Mouse (Mus musculus) heart, postnatal 36 days (tissue): ENCODE results near the gene Prkab2. TPM values are rescaled to one million over a fixed set of nuclear protein-coding genes. Genes with fewer than 3 reads are reported as not detected.

Source experiments
- DNase-seq, 2 experiments: peaks; one replicate each; pipeline ENCODE4 v3.0.0; 2021 to 2022
- intact Hi-C: fragments of 180-260 bp; cut with DNase I; formaldehyde crosslinking; loops from one replicate; pipeline ENCODE4 v1.15.1; 2025
- microRNA-seq, 2 experiments: library from miRNA; unstranded; fragments of <30 nt; microRNA quantifications; one replicate each; pipeline ENCODE4 v1.2.0; 2021; ENCODE audit warnings: borderline number of aligned reads in 2 of 2
- total RNA-seq, 2 experiments: library from RNA; stranded (reverse); gene quantifications; 2 replicates each; pipeline ENCODE4 v1.2.3; 2021

The Prkab2 gene
- total RNA-seq, 2 experiments from 2014 or later: 22.4 to 29.2 TPM

DNA sequence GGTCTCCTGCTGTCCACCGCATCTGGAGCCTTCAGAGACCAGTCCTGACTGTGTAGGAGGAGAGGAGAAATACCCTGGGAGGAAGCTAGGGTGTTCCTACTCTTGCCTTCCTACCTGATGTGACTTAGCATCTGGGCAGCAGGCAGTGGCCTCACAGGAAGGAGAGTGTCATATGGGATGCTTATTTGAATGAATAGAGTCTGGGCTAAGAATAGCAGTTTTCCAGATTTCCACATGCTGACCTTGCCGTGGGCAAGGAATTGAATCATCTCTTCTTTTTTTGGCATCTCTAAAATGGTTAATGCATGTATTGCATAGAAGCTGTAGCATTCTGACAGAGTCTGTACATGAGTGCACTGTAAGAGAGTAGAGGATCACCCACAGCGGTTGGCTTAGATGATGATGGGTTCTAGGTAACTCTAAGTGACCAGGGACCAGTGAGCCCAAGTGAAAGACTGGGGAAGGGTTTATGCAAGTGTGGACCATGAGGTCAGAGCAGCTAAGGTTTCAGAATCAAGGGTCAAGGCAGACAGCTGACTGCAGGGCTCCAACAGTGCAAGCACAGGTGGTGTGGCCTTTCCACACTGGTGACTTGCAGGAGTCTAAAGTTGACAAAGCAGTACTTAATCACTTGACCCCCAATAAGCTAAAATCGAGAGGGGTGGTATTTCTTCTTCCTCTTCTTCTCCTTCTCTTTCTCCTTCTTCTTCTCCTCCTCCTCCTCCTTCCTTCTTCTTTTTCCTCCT lies 28.6 kb downstream of the Prkab2 start:
- intact Hi-C loops: no loop called here
- no peak for DNase-seq

DNA sequence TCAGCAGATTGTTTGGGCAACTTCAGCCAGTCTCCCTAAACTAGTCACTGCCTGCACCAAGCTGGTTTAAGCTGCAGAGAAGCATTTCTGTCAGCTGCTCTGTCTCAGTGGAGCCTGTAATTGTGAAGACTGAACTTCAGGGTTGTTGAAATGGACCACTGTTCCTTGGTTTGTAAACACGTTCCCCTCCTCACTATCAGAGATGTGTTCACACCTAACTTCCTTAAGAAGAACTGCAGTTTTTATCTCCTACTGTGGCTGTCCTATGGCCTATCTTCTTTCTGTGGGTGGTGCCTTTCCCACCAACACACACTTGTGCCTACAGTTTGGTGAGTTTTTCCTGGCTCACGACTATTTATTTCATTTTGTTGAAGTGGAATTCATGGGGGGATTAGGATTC lies 31.3 kb downstream of the Prkab2 start:
- DNase-seq: no peak
- intact Hi-C loops: no loop called here

DNA sequence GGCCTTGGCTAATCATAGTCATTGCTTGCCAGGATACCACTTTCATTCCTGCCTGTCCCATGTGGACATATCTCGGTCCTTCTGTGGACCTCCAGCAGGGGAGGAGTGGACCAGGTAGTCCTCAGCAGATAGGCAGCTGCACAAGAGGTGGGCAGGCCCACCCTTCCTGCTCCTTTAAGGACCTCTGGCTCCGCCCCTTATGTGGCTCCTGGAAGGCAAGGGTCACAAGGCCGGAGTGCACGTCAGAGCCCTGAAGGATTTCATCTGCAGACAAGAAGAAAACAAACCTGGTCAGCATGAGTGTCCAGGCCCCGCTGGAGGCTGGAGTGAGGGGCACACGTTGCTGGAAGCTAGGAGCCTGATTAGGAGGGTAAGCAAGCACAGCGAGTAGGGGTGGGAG lies 32.6 kb downstream of the Prkab2 start:
- no peak for DNase-seq
- intact Hi-C loops: no loop called here

DNA sequence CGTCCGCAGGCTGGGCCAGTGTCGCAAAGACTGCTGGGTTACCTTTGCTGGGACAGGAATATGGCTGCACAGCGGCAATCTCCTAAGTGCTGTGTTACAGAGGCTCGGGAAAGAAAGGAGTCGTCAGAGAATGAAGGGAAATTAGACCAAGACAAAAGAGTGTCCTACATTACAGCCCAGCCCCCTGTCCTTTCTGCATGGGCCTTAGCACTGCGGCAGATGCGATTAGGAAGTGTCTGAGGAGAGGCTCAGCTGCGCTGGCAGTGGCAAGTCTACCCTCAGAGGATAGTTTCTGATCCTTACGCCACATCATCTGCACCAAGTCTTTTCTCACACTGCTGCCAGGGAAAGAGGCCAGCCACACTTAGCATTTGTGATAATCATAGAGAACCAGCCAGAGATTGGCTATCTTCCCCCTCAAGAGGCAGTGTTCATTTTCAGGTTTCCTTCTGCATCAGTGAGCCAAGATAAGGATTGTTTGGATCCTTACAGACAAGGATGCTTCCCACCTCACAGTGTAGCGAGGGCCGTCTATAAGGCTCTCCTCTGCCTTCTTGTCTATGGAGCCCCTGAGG lies 33.5 kb downstream of the Prkab2 start:
- intact Hi-C loops: no loop called here
- DNase-seq: no peak

DNA sequence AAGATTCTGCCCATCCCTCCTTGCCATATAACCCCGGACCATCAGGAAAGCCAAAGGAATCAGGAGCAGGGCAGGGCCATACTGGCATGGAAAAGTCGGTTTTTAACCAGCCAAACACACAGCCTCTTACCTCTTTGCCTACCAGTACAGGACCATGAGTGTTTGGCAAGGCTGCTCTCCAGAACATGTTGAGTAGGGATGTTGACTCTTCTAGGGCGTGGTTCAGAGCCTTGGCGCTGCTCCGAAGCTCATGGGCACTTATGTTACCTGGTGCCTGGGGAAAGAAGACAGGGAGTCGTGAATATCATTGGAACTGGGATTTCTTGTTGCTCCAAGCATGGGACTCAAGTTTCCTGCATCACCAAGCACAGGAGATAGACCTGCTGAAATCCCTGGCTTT lies 35.8 kb downstream of the Prkab2 start:
- intact Hi-C loops: no loop called here
- no peak for DNase-seq

DNA sequence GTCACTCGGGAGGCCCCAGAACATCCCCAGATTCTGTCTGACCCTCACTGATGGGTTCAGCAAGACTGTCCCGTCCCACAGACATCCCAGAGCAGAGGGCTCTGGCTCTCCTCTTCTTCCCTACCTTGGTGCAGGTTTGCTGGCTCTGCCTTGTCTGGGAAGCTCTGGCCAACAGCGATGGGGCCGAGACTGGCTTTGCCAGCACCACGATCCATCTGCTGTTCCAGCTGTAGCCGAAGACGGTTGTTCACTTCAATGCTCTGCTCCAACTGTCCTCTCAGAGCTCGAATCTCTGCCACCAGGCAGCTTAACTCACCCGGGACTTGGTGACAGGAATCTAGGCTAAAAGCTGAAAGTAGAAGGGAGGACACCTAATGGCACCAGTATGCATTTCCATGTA lies 38.9 kb downstream of the Prkab2 start:
- intact Hi-C loops: no loop called here
- no peak for DNase-seq

DNA sequence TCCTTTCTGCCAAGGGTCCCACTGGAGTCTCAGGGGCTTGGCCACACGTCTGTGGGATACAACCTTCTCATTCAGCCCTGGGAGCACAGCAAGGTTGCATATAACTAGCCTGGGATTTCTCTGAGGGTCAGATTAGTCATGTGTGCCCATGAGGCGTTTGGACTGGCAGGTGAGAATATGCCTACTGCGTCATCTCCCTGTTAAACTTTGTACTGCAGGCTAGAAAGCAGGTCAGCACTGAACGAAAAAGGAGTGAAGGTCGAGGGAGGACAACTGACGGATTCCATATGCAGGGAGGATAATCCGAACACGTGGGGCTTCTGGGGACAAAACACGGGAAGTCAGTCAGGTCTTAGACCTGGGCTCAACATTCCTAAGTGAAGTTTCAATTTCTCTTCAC lies 39.3 kb downstream of the Prkab2 start:
- DNase-seq: no peak
- intact Hi-C loops: no loop called here

DNA sequence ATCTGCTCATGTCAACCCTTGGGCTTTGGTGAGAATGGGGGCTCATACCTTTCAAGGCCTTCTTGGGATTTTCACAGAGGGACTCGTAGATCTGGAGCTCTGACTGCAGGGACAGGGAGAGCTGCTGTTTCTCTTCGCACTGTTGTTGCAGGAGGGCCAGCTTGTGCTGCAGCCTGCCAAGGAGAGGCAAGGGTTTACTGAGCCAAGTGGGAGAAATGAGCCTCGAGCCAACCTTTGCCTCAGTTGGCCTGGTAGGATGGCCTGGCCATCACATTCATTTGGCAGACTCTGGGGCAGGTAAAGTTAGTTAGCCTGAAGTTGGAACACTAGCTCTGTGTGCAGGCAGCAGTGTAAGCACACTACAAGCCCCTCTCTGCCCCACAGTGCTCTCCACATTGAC lies 41.1 kb downstream of the Prkab2 start:
- DNase-seq: no peak
- intact Hi-C loops: no loop called here

DNA sequence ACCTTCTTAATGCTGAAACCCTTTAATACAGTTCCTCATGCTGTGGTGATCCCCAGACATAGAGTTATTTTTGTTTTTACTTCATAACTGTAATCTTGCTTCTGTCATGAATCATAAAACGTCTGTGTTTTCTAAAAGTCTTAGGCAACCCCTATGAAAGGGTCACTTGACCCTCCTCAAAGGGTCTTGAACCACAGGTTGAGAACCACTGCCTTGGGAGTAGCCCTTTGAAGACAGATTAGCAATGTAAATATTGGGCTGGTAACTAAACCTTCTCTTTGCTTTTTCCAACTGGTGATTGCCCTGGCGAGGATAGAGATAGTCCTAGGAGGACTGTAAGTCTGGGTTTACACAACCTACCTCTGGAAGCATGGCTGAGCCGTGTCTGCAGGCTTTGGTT lies 43.2 kb downstream of the Prkab2 start:
- no peak for DNase-seq
- intact Hi-C loops: no loop called here

DNA sequence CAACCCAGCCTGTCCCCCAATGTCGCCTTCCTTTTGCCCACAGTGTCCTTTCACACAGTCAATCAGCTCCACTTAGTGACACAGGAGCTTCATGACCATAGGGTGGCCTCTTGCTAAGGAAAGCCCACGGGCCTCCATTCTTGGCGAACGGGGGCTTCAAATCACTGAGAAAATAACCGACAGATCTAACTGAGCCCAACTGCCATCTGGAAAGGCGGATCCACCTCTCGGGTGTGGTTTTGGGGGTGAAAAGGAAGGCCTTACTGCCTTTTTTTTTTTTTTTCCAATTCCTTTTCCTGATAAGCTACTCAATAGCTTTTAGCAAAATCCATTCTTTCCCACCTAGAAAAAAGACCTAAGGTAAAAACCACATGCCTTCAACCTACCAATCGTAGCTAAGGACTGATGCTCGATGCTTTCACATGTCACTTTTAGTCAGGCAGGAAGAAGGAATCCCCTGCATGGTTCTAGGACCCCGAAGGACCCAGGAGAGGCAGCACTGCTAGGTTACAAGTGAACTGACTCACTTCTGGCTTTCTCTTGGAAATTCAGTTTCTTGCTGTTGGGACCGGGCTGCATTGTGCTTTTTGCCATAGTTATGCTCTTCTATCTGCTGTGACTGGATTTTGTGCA lies 44.6 kb downstream of the Prkab2 start:
- intact Hi-C loops: no loop called here
- no peak for DNase-seq

DNA sequence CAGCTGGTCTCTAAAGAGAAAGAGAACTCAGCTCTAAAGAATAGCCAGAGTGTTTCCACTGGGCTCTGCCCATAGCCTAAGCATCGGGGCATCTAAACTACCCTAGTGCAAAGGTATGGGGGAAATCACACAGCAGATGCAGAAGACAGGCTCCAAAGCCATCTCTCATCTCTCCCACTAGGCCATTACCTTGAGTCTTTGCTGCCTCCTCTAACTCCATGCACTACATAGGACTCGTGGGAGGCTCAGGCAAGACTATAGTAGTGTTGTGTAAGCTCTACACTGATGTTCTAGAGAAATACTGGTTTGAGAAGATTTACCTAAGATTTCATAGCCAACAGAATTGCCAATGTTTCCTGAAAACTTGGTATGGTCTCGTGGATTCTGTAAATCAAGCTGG lies 47.5 kb downstream of the Prkab2 start:
- intact Hi-C loops: no loop called here
- no peak for DNase-seq

DNA sequence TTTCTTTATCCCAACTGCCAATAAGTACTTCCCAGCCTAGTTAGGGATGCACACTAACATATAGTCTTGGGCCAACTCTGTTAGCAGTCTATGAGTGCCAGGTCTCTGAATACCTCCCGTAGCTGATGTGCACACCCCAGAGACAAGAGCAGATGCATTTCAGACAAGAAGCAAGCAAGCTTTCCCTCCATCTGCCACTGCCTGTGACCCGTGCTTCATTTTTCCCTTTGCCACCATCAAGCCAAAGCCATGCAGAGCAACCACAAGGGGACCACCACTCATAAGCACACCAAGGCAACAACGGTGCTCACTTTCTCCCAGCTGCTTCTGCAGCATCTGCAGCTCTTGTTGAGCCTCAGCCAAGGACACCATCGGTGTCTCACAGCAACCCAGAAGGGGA lies 48.6 kb downstream of the Prkab2 start:
- intact Hi-C loops: no loop called here
- no peak for DNase-seq

DNA sequence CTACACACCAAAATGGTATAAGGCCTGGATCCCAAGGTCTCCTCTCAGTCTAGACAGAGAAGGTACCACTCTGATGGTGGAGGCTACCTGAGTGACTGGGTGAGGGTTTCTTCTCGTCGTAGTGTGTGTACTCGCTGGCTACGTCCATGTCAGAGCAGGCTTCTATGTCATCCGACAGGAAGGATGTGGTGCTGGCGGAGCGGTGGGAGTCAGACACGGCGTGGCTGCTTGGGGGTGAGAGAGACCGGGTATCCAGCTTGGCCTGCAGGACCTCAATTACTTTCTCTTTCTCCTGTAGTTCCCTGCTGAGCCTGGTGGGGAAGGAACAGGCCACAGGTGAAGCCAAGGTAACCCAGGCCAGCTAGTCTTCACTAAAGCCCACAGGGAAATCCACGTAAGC lies 52.1 kb downstream of the Prkab2 start:
- intact Hi-C loops: no loop called here
- DNase-seq: no peak

DNA sequence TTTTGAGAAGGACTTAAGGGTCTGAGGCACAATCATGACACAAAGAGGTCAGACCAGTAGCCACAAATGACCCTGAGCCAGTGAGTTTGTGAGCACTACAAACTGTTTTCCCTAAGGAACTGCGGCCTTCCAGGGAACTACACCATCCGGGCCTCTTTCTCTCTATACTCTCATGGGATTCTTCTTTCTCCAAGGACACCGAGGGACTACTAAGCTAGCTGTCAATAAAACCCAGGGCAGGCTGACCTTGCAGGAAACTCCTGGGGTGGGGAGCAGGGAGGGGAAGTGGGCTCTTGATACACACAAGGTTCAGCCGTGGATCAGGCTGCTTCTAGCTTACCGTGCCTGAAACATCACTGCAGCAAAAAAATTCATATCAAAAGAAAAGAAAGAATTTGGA lies 52.9 kb downstream of the Prkab2 start:
- DNase-seq: no peak
- intact Hi-C loops: no loop called here

DNA sequence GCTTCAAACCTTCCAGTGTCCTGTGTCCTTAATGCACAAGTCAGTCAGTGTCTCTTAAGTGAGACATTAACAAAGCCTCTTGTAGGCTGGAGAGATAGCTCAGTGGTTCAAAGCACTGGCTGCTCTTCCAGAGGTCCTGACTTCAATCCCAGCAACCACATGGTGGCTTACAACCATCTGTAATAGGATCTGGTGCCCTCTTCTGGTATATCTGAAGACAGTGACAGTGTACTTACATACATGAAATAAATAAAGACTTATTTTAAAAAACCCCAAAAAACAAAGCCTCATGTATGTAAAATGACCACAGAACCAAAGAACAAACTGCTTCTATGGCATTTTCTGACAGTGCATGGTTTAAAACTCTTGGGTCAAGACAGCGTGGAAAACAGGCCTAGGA lies 57.9 kb downstream of the Prkab2 start:
- intact Hi-C loops: no loop called here
- no peak for DNase-seq

DNA sequence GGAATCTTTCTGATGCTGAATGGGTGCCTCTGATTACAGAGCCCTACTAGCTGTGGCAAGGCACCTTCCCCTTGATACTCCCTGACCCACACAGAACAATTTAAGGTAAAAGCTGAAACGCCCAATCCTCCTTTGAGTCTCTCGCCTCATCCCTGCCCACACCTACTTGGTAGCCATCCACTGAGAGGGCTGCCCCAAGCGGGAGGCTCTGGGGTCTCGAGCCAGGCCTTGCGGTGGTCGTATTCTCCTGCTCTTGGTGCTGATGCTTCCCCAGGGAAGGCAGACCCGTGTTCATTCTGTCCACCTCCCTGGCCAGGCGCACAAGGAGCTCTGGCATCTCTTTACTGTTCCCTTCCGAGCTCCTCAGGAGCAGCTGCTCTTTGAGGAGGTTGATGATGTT lies 61.1 kb downstream of the Prkab2 start:
- DNase-seq: no peak
- intact Hi-C loops: no loop called here

Small RNA genes within 50 kb of the gene (microRNA-seq; reads per million reads assigned to microRNA genes)
- gene Mir7225: 2.0 to 3.6 reads per million in 2 experiments

Other genes with a start within 250 kb of the Prkab2 start
- gene Olfr1402, start 236.2 kb upstream of the Prkab2 start, total RNA-seq: not detected
- gene Chd1l, start 48.0 kb upstream of the Prkab2 start, total RNA-seq: 10 to 100 TPM; 10.4 to 12.3 TPM
- 10 to 100 TPM; 13.8 to 13.9 TPM for gene Fmo5, start 29.4 kb upstream of the Prkab2 start, total RNA-seq
- not detected for gene Gm17651, start 16.5 kb downstream of the Prkab2 start, total RNA-seq
- gene Pde4dip, start 230.5 kb downstream of the Prkab2 start, total RNA-seq: 1,000 to 10,000 TPM; 1,777 to 1,954 TPM
- gene Sec22b, start 243.0 kb downstream of the Prkab2 start, total RNA-seq: 10 to 100 TPM; 37.7 to 39.7 TPM